Mouse (Mus musculus): ENCODE data around the gene Oxsm. TPM values are rescaled to one million over a fixed set of nuclear protein-coding genes. Genes with fewer than 3 reads are reported as not detected.

Oxsm gene
- polyA plus RNA-seq (2012; rRNA removed) = 3.6 and 4.2 TPM in 2 replicates

GRCm38 (mm10) chr14:16249171-16249874 is at the start of gene Oxsm, which contains the start of gene Ngly1:
Gene Oxsm, minus strand, starts transcription at chr14:16249808.
Gene Ngly1, plus strand, starts transcription at chr14:16249280.

Other genes starting within 250 kb of the Oxsm start
- gene Ngly1, start 528 bp downstream of the Oxsm start, polyA plus RNA-seq (2012; rRNA removed) = 24.5 and 29.4 TPM in 2 replicates
- gene Top2b, start 115.4 kb upstream of the Oxsm start, polyA plus RNA-seq (2012; rRNA removed) = 6.6 and 8.8 TPM in 2 replicates

All from ovary, adult 2 months (tissue).